Mouse (Mus musculus) hindlimb bud, embryonic 11.5 days (tissue): Measurements from ENCODE around the gene Mfsd5.
A peak's percentile ranks its signal among the peaks of the same experiment; 100 is the strongest.

Experiments
- DNase-seq: peaks from one replicate; pipeline ENCODE4 v3.0.0-alpha.2; 2012; ENCODE audit warnings: low read depth, low spot score; ENCODE audit errors: extremely low spot score

Mfsd5 gene

DNA sequence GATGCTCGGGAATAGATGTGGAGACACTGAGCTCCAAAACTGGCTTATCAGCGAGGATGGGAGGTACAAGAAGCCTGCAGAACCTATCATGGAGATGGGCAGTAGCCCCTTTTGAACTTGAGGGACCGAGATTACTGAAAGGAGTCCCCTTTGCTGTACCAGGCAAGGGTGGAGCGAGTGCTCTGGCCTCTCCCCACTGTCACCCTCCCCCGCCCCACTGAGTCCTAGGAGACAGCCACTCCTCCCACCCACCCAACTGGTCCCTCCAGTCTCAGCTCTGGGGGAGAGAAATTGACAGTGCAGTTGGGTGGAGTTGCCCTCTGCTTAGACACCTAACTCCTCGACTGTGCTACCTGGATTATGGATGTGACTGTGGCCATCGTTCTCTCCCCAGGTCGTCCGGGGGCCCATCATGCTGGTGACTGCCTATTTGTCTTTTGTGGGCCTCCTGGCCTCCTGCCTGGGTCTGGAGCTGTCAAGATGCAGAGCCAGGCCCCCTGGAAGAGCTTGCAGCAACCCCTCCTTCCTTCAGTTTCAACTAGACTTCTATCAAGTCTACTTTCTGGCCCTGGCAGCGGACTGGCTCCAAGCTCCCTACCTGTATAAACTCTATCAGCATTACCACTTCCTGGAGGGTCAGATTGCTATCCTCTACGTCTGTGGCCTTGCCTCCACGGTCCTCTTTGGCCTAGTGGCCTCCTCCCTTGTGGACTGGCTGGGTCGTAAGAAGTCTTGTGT lies 698 bp downstream of the Mfsd5 start:
- DNase-seq, result no peak

DNA sequence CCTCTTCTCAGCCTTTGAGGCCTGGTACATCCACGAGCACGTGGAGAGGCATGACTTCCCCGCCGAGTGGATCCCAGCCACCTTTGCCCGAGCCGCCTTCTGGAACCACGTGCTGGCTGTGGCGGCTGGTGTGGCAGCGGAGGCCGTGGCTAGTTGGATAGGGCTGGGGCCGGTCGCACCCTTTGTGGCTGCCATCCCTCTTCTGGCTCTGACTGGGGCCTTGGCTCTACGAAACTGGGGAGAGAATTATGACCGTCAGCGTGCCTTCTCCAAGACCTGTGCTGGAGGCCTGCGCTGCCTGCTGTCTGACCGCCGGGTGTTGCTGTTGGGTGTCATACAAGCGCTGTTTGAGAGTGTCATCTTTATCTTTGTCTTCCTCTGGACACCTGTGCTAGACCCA lies 1.4 kb downstream of the Mfsd5 start:
- no peak for DNase-seq

DNA sequence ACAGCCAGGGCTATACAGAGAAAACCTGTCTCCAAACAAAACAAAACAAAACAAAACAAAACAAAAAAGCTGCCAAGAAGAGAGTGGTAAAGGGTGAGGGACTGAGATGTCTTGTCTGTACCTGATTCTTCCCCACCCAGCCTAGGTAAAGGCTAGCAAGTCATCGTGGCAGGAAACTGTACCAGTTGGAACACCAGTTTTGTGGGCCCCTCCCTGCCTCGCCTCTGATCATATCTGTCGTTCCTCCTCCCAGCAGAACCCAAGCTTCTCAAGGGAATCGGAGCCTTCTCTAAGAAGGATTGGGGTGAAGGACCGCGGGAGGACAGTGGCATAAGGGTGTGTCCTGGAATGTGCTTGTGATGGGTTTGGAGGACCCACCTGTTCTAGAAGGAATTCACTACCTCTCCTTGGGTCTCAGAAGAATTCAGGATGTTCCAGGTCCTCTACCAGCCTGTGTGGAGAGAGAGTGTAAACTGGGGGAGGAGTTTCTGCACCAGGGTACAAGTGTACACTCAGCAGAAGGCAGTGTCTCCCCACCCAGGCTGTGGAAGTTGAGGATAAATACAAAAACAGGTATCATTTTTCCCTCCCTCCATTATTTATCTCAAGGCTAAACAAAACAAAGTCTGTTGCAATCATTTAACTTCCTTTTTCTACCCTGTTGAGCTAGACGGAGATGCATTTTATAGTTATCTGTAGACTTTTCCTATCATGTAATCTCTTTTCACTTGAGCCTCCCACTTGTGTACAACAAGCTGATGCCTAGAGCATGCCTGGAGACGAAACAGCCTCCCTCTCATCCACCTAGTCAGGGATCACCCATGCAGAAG lies 3.4 kb downstream of the Mfsd5 start:
- DNase-seq, result no peak

DNA sequence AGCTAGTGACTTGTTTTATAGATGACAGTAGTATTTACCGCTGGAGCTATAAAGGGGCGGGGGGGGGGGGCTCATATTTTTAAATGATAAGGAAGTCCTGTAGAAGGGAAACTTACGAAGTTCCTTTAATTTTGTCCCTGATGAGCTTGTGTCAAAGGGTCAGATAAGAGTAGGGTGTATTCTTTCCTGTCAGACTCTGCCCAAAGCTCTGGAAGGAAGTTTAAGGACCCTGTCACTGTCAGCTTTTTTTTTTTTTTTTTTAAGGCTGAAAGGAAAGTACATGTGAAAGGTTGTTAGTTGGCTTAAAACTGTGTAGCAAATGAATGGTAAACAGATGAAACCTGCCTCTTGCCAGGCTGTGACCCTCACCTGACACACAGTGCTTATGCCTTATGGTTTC lies 4.4 kb downstream of the Mfsd5 start:
- DNase-seq, result no peak

- no peak for DNase-seq
Measured at GRCm38 (mm10) chr15:102287395-102287794, 8.1 kb downstream of the Mfsd5 start.

- peak; percentile 85 for DNase-seq
Measured at GRCm38 (mm10) chr15:102295633-102296367, 16.5 kb downstream of the Mfsd5 start, which contains the start of gene Espl1. Gene Espl1 (plus strand): TSS chr15:102296266.

GRCm38 (mm10) chr15:102296368-102297006 lies 17.2 kb downstream of the Mfsd5 start:
- no peak for DNase-seq

- DNase-seq, result no peak
Measured at GRCm38 (mm10) chr15:102302542-102302941, 23.3 kb downstream of the Mfsd5 start.

- DNase-seq, result no peak
Measured at GRCm38 (mm10) chr15:102308717-102309116, 29.5 kb downstream of the Mfsd5 start.

GRCm38 (mm10) chr15:102310074-102310845 lies 31.0 kb downstream of the Mfsd5 start:
- no peak for DNase-seq

DNA sequence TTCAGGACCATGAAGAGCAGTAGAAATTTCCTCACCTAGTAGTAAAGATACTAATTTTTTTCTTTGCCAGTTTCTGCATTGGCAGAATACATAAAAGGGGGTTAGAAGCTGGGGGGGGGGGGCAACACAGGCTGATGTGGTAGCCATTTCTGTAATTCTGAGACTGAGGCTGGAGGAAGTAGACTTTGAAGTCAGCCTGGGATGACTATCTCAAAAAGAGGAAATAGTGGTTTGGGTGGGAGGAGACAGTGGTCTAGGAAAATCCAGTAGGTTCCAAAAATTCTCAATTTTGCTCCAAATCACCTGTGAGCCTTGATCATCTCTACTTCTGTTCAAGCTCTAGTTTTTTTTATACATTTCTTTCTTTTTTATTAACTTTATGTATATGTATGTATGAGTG lies 32.2 kb downstream of the Mfsd5 start:
- no peak for DNase-seq

- no peak for DNase-seq
Measured at GRCm38 (mm10) chr15:102315292-102315691, 36.0 kb downstream of the Mfsd5 start.

- DNase-seq, result no peak
Measured at GRCm38 (mm10) chr15:102316263-102316662, 37.0 kb downstream of the Mfsd5 start.

DNA sequence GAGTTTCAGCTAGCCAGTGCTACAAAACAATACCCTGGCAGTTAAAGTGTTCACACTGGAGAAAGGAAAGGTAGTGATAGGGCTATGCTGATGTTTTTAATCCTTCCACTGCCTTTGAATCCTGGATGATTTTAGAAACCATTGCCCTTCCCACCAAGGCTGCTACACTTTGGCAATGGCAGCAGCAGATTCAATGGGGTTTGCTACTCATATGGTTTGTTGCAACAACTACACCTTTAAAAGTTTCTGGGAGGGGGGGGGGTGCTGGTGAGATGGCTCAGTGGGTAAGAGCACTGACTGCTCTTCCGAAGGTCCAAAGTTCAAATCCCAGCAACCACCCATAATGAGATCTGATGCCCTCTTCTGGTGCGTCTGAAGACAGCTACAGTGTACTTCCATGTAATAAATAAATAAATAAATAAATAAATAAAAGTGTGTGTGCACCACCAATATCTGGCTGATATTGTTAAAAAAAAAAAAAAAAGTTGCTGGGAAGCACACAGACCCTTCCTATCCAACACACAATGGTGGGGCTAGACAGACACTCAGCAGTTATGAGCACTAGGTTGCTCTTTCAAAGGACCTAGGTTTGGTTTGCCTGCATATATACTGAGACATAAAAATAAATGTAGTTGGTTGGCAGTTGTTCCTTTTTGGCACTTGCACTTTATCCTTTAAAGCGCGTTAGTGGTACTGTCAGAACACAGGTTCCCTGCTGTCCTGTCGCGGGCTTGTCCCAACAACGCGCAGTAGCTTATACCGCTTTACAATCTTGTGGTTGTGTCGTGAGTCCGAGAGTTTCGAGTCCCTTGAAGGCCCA lies 45.6 kb downstream of the Mfsd5 start:
- DNase-seq, result no peak

DNA sequence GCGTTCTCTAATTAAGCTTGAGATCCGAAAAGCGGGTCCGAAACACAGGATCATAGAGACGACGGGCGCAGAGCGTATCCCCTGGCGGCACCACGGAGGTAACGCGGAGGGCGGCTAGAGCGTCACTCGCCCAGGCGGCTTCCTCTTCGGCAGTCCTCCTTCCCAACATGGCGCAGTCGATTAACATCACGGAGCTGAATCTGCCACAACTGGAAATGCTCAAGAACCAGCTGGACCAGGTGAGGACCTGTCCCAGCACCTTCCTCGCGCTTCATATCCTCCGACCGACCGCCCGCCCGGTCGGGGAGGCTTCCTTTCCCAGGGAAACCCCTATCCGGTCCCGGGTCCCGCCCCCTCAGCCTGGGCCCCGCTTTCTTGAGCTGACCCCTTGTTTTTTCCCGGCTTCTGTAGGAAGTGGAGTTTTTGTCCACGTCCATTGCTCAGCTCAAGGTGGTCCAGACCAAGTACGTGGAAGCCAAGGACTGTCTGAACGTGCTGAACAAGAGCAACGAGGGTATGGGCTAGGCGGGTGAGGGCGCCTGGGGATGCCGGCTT lies 46.8 kb downstream of the Mfsd5 start, which contains the start of gene Pfdn5:
TSS of gene Pfdn5 (plus strand) at position 95 of the 555 bp plus-strand sequence.
- DNase-seq, result peak; percentile 63

DNA sequence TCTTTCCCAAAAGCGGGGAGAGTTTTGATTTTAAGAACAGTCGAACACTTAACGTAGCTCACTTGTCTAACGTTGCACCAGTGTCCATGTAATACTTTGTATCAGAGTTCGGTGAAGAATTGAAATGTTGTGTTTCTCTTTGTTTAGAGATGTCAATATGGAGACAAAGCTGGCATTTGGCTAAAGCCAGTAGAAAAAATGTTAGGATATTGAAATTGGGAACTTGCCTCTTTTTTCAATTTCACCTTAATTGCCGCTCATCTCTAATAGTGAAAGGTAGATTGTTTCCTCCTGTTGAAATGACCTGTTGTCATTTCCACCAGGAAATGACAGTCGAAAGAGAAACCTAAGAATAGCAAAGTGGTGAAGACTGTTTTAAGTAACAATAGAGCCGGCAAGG lies 47.6 kb downstream of the Mfsd5 start:
- DNase-seq, result no peak
